Mouse (Mus musculus): ENCODE measurements around the gene Rnf19b.

DNA sequence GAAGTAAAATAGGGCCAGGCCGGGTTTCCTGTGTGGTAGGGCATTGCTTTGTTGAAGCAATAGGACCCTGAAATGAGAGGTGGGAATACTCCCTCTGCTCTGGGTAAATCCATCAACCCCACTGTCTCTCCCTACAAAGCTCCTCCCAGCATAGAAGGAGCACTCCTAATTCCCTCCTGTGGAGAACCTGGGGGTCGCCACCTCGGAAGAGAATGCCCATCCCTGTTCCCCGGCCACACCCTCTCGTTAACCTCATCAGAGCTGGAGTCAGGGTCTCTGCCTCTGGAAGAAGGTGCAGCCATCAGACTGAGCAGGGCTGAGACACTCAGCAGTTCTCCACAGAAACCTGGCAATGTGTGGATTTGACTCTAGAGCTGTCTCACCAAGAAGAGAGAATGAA lies 29.8 kb downstream of the Rnf19b start:
- TF ChIP-seq CTCF (IDR thresholded peaks at IDR 0.05; ENCODE audit: insufficient read depth, low read length) (no peak), POLR2A (IDR thresholded peaks at IDR 0.05; ENCODE audit: borderline replicate concordance, extremely low read depth, low read depth, low read length) (no peak)
